Mouse (Mus musculus): ENCODE data around the gene Fbxo42. TPM values are rescaled to one million over a fixed set of nuclear protein-coding genes. Genes with fewer than 3 reads are reported as not detected.

Fbxo42 gene
- polyA plus RNA-seq, 1 experiment from 2014 or later: 28.6 TPM

DNA sequence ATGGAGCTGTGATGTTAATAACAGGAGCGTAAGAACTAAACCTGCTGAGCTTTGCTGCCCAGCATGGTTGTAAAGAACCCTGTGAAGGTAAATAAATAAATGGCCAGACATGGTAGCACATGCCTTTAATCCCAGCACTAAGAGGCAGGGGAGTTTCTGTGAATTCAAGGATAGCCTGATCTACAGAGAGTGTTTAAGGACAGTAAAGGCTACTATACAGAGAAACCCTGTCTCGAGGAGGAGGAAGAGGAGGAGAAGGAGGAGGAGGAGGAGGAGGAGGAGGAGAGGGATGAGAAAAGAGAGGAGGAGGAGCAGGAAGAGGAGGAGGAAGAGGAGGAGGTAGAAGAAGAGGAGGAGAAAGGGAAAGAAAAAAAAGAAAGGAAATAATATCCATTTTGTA lies 65.6 kb downstream of the Fbxo42 start:
- peaks cover 2% of the 10 kb centered on the region; the same call in 1 of the 2 replicates for H3K27me3 ChIP-seq
- peak overlapping the region; percentile 64; the same call in 1 of the 2 replicates for H3K9ac ChIP-seq
- WGBS: 27% methylated on average over 2 of the region's 2 CpGs
- peak overlapping the region; percentile 45 for H3K4me3 ChIP-seq
- peak overlapping the region; percentile 66 for H3K27ac ChIP-seq
- no peaks in the 10 kb centered on the region for H3K36me3 ChIP-seq
- ATAC-seq (ENCODE audit: low FRiP score): peak; percentile 27
- peaks cover 17% of the 10 kb centered on the region for H3K4me1 ChIP-seq
- no peaks in the 10 kb centered on the region for H3K9me3 ChIP-seq (replicated peaks)
- H3K4me2 ChIP-seq (replicated peaks): peak overlapping the region; percentile 83

DNA sequence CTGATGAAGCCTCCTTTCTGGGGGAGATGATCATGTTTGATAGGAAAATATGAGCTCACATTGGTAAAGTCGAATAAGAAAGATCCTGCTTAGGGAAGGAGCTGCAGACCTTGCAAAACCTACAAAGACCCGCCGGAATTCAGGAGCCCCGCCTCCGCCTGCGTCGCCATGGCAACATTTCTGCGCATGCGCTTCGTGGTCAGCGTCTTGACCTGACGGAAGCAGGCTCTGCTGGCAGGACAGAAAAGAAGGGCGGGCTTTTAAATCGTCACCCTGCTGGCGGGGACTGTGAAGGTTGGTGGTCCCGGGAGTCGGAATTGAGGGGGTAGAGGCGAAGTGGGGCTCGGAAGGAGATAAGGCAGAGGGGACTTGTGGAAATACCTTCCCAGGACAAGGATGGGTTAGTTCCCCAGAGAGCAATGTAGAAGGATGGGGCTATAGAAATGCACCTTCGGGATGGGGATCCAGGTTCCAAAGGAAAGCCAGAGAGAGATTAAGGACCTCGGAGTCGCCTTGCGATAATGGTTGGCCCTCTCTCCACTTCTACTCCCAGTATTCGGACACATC lies 66.1 kb downstream of the Fbxo42 start, which contains the start of gene Rsg1:
Gene Rsg1, plus strand, starts transcription at position 187 of the 567 bp plus-strand sequence.
- 0% methylated on average over 24 of the region's 24 CpGs for WGBS

DNA sequence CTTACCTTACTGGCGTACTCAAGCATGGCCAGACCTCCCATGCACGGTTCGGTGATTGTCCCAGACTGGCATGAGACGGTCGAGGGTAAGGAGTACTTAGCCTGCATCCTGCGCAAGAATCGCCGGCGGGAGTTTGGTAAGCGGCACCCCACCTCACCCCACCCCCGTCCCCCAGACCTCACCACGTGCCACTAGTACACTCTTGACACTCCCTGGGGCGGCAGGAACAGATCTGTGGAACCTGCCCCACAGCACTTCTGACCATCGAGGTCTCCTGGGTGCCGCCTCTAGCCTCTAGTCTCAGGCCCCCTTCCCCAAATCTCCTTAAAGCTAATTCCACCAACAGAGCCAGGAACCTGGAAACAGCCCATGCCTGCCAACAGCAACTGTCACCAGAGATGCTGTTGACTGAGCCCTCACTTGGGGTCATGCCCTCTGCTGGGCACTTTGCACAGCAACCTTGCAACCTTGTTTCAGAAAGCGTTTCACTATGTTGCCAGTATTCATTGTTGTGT lies 66.7 kb downstream of the Fbxo42 start:
- H3K4me3 ChIP-seq: peak overlapping the region; percentile 45
- H3K4me1 ChIP-seq: peaks cover 17% of the 10 kb centered on the region
- peaks cover 2% of the 10 kb centered on the region; the same call in 1 of the 2 replicates for H3K27me3 ChIP-seq
- H3K4me2 ChIP-seq (replicated peaks): peak overlapping the region; percentile 83
- H3K9me3 ChIP-seq (replicated peaks): no peaks in the 10 kb centered on the region
- no peak overlapping the region for H3K27ac ChIP-seq
- WGBS: 2% methylated on average over 16 of the region's 16 CpGs
- peak; percentile 57 for ATAC-seq (ENCODE audit: low FRiP score)
- H3K9ac ChIP-seq: peak overlapping the region; percentile 64
- no peaks in the 10 kb centered on the region for H3K36me3 ChIP-seq

More for the DNA sequence above, 66.1 kb downstream of the Fbxo42 start, which contains the start of gene Rsg1:
- Histone ChIP-seq H3K9me3 (replicated peaks) (no peaks in the 10 kb centered on the region), H3K27me3 (peaks cover 2% of the 10 kb centered on the region; the same call in 1 of the 2 replicates), H3K9ac (peak within 1 kb of the TSS; percentile 64), H3K4me2 (replicated peaks) (peak within 1 kb of the TSS; percentile 83), H3K4me3 (peak within 1 kb of the TSS; percentile 45), H3K27ac (peak within 1 kb of the TSS; percentile 66), H3K4me1 (peaks cover 17% of the 10 kb centered on the region), H3K36me3 (no peaks in the 10 kb centered on the region)
- peak; percentile 78 for ATAC-seq (ENCODE audit: low FRiP score)

DNA sequence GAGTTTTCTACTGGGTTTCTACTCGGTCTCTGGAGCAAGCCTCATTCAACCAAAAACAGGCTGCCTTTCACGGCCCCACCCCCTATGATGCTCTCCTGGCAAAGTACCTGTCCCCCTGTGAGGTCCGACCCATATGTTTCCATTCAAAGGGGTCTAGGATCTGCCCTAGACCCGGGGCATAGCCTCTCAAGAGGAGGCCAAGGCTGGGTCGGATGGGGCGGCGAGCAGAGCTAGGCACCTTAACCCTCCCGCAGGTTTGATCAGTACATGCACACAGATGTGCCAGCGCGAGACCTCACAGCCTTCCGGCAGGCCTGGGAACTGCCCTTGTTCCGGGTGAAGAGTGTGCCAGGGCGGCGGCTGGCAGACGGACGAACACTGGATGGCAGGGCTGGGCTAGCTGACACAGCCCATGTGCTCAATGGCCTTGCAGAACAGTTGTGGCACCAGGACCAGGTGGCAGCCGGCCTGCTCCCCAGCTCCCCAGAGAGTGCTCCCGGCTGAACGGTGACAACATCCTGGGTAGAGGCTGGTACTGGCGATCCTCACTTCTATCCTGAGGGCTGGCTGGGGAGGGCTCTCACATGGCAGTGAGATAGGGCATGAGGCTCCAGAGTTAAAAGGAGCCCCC lies 72.0 kb downstream of the Fbxo42 start:
- ATAC-seq (ENCODE audit: low FRiP score): no peak
- H3K9me3 ChIP-seq (replicated peaks): no peaks in the 10 kb centered on the region
- no peaks in the 10 kb centered on the region for H3K4me1 ChIP-seq
- H3K4me3 ChIP-seq: no peak overlapping the region
- H3K36me3 ChIP-seq: peaks cover 11% of the 10 kb centered on the region; the same call in 1 of the 2 replicates
- no peak overlapping the region for H3K4me2 ChIP-seq (replicated peaks)
- H3K27ac ChIP-seq: no peak overlapping the region
- WGBS: 89% methylated on average over 20 of the region's 20 CpGs
- H3K9ac ChIP-seq: no peak overlapping the region
- no peaks in the 10 kb centered on the region for H3K27me3 ChIP-seq

DNA sequence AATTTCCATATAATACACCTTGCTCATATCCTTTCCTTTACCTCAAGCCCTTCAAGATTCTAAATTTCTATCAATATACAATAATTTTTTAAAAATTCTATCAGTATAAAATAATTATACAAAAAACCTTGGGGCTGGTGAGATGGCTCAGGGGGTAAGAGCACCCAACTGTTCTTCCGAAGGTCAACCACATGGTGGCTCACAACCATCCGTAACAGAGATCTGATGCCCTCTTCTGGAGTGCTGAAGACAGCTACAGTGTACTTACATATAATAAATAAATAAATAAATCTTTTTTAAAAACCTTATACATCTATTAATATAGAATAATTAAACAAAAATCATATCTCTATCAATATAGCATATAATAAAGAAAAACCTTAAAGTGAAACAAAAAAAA lies 74.1 kb downstream of the Fbxo42 start:
- H3K27ac ChIP-seq: no peak overlapping the region
- 71% methylated on average over 2 of the region's 2 CpGs for WGBS
- H3K27me3 ChIP-seq: no peaks in the 10 kb centered on the region
- no peaks in the 10 kb centered on the region for H3K9me3 ChIP-seq (replicated peaks)
- no peak overlapping the region for H3K9ac ChIP-seq
- peaks cover 11% of the 10 kb centered on the region; the same call in 1 of the 2 replicates for H3K36me3 ChIP-seq
- ATAC-seq (ENCODE audit: low FRiP score): no peak
- H3K4me1 ChIP-seq: no peaks in the 10 kb centered on the region
- H3K4me3 ChIP-seq: no peak overlapping the region
- no peak overlapping the region for H3K4me2 ChIP-seq (replicated peaks)

DNA sequence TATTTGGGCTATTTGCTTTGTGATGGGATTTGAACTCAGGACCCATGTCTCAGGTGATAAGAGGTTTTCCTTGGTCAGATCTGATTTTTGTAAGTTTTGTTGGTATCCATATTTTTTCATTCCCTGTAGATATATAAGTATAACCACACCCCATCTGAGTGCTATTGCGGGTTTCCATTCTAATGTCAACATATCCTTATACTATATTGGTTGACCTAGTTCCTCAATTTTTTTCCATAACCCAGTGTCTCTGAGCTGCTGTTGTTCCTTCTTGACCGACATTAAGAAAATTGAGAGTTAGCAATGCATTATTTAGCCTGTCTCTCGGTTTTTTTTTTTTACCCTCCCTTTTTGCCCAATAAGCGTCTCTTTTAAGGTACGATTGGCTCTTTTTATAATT lies 75.0 kb downstream of the Fbxo42 start:
- H3K9ac ChIP-seq: no peak overlapping the region
- ATAC-seq (ENCODE audit: low FRiP score): no peak
- no peak overlapping the region for H3K27ac ChIP-seq
- H3K4me2 ChIP-seq (replicated peaks): no peak overlapping the region
- no peaks in the 10 kb centered on the region for H3K9me3 ChIP-seq (replicated peaks)
- no peaks in the 10 kb centered on the region for H3K4me1 ChIP-seq
- no peak overlapping the region for H3K4me3 ChIP-seq
- H3K36me3 ChIP-seq: peaks cover 11% of the 10 kb centered on the region; the same call in 1 of the 2 replicates
- WGBS: 86% methylated on average over 5 of the region's 5 CpGs
- no peaks in the 10 kb centered on the region for H3K27me3 ChIP-seq

DNA sequence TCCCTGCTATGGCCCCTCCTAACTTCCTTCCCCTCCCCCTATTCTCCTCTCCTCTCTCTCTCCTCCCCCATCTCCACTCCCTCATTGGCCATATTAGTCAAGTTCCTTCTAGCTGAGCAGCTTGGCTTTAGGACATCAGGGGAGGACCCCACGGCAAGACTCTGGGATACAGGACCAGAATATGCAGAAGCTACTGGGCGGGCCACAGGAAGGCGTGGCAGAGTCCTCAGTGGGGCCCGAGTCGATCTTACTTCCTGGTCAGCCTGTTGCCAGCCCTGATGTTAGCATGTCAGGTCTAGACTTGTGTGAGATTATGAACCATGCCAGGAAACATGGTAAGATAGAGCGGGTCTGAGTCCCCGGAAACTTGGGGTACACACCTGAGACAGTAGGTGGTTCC lies 81.0 kb downstream of the Fbxo42 start:
- Histone ChIP-seq H3K9ac (no peak overlapping the region), H3K36me3 (no peaks in the 10 kb centered on the region), H3K27ac (no peak overlapping the region), H3K4me1 (no peaks in the 10 kb centered on the region), H3K4me2 (replicated peaks) (no peak overlapping the region), H3K9me3 (replicated peaks) (no peaks in the 10 kb centered on the region), H3K27me3 (peaks cover 3% of the 10 kb centered on the region; the same call in 1 of the 2 replicates), H3K4me3 (no peak overlapping the region)
- WGBS: 89% methylated on average over 7 of the region's 7 CpGs
- ATAC-seq (ENCODE audit: low FRiP score): no peak

DNA sequence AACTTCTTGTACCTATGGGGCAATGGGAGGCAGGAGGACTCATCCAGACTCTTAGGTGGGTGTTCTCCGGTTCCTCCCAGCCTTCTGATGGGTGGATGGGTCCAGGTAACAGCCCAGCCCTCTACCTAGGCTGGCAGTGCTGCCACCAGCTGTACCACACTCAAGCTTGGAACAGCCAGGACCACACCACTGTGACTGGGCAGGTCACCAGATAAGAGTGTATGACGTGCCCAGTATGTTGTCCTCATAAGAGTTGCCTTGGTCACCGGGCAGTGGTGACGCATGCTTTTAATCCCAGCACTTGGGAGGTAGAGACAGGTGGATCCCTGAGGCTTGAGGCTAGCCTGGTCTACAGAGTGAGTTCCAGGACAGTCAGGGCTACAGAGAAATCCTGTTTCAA lies 85.5 kb downstream of the Fbxo42 start:
- H3K9me3 ChIP-seq (replicated peaks): no peaks in the 10 kb centered on the region
- peaks cover 24% of the 10 kb centered on the region for H3K27me3 ChIP-seq
- no peak overlapping the region for H3K4me3 ChIP-seq
- no peak overlapping the region for H3K27ac ChIP-seq
- no peaks in the 10 kb centered on the region for H3K36me3 ChIP-seq
- H3K9ac ChIP-seq: no peak overlapping the region
- no peak for ATAC-seq (ENCODE audit: low FRiP score)
- WGBS: 95% methylated on average over 4 of the region's 4 CpGs
- H3K4me1 ChIP-seq: no peaks in the 10 kb centered on the region
- H3K4me2 ChIP-seq (replicated peaks): no peak overlapping the region

DNA sequence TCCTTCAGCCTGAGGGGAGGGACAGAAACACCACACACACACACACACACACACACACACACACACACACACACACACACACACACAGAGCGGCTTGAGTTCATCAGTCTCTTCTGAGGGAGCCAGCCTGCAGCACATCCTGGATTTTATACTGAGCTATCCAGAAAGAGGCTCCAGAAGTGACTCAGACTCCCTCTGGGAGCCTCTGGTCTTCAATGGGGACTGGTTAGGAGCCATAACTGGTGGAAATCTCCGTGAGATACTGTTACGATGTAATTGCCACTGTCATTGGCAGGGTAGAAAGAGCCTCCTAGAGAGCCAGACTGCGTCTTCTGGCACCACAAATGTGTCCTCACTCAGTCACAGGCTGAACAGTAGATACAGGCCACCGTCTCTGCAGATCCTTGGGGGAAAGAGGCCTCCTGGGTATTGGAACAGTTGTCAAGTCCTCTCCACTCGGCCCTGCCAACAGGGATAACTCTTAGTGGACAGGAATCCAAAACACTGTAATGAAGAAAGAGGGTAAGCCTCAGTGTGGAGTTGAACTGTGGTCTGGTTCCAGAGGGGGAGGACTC lies 87.9 kb downstream of the Fbxo42 start:
- no peak overlapping the region for H3K9ac ChIP-seq
- H3K36me3 ChIP-seq: no peaks in the 10 kb centered on the region
- WGBS: 76% methylated on average over 6 of the region's 6 CpGs
- no peak for ATAC-seq (ENCODE audit: low FRiP score)
- no peaks in the 10 kb centered on the region for H3K9me3 ChIP-seq (replicated peaks)
- H3K27me3 ChIP-seq: peaks cover 48% of the 10 kb centered on the region
- no peak overlapping the region for H3K4me2 ChIP-seq (replicated peaks)
- peaks cover 16% of the 10 kb centered on the region for H3K4me1 ChIP-seq
- no peak overlapping the region for H3K27ac ChIP-seq
- H3K4me3 ChIP-seq: no peak overlapping the region

DNA sequence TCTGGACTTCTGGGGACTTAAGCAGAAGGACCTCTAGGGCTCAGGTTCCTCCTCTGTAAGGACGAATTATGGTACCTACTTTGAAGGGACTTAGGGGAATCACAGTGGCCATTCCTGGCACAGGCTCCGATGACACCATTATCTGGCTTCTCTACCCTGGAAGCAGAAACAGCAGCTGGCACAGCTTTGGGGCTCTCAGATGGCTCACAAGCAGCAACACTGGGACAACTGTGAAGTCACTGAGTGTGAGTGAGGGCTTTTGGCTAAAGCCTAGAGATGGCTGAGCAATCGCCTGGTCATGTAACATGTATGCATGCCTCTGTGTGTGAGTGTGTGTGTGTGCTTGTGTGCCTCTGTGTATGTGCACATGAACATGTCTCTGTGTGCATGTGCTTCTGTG lies 89.1 kb downstream of the Fbxo42 start:
- H3K27me3 ChIP-seq: peaks cover 61% of the 10 kb centered on the region
- H3K9me3 ChIP-seq (replicated peaks): no peaks in the 10 kb centered on the region
- no peaks in the 10 kb centered on the region for H3K36me3 ChIP-seq
- ATAC-seq (ENCODE audit: low FRiP score): no peak
- H3K4me2 ChIP-seq (replicated peaks): no peak overlapping the region
- H3K9ac ChIP-seq: no peak overlapping the region
- no peak overlapping the region for H3K4me3 ChIP-seq
- H3K4me1 ChIP-seq: peaks cover 22% of the 10 kb centered on the region
- WGBS: 80% methylated on average over 3 of the region's 3 CpGs
- no peak overlapping the region for H3K27ac ChIP-seq

DNA sequence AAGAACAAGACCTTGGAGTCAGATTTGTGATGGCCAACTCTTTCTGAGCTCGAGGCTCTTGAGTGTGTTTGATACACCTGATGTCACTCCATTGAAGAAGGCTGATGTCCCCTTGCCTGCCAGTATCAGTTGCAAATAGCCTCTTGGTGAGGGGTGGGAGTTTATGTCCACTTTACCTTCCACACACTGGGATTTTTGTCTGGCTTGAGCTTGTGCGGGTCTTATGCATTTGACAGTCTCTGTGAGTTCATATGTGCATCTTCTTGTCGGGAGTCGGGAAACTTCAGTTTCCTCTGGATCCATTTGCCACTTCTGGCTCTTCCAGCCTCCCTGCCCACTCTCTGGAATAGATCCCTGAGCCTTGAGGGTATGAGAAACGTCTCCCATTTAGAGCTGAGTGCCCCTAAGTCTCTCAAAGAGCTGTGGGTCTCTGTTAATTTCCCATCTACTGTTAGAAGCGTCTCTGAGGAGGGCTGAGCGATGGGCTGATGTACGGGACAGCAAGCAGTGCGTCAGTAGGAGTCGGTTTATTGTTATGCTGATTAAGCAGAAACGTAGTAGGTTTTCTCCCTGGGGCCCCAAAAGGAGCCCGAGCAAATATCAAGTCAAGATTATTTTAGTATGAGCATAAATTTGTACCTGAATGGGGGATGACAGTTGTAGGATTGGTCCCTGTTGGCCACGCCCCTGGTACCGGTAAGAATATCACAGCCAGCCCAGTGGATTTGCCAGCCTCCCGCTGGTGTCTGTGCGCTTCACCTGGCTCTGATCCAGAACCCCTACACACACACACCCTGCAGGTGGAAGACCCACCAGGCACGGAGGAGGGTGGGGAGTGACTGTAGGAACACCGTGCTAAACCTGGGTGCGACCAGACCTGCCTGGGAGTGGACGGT lies 91.0 kb downstream of the Fbxo42 start:
- H3K27ac ChIP-seq: no peak overlapping the region
- peak overlapping the region; percentile 33 for H3K4me3 ChIP-seq
- peaks cover 77% of the 10 kb centered on the region for H3K27me3 ChIP-seq
- 4% methylated on average over 20 of the region's 20 CpGs for WGBS
- H3K4me2 ChIP-seq (replicated peaks): peak overlapping the region; percentile 67
- H3K4me1 ChIP-seq: peaks cover 34% of the 10 kb centered on the region
- no peak; the same call in 1 of the 2 replicates for ATAC-seq (ENCODE audit: low FRiP score)
- peak overlapping the region; percentile 36; the same call in 1 of the 2 replicates for H3K9ac ChIP-seq
- H3K36me3 ChIP-seq: no peaks in the 10 kb centered on the region
- H3K9me3 ChIP-seq (replicated peaks): no peaks in the 10 kb centered on the region
